Mouse (Mus musculus): Measurements from ENCODE around the gene Foxq1. TPM values are rescaled to one million over a fixed set of nuclear protein-coding genes. Genes with fewer than 3 reads are reported as not detected.

Foxq1 gene
- polyA plus RNA-seq, 1 experiment from 2014 or later: 35.7 TPM

DNA sequence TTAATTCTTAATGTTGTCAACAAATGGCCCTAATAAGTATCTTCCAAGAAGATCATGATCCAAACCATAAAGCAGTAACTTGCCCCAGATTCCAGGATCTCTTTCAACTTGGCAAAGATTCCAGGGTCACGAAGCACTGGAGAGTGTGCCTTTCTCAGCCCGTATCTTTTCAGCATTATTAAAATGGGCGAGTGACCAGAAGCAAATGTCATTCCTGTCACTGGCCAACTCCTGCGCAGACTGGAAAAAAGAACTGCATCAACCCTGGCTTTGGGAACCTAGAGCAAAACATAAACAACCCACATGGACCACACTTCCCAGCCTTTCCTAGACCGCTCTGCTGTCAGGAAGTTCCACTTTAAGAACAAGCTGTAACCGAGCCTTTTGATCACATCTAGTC, 8.5 kb downstream of the Foxq1 start:
- H3K9ac ChIP-seq (ENCODE audit: low read length): no peak overlapping the region
- no peak overlapping the region for H3K4me3 ChIP-seq (ENCODE audit: low read depth, low read length)
- H3K9me3 ChIP-seq (ENCODE audit: control insufficient read depth, low read length): no peaks in the 10 kb centered on the region
- H3K4me2 ChIP-seq (replicated peaks; ENCODE audit: low read depth): no peak overlapping the region
- 34% methylated on average over 6 of the region's 6 CpGs for WGBS
- no peaks in the 10 kb centered on the region for H3K36me3 ChIP-seq (ENCODE audit: control insufficient read depth, insufficient read depth, low read length)
- H3K27me3 ChIP-seq (ENCODE audit: control insufficient read depth, insufficient read depth, low read length): no peaks in the 10 kb centered on the region
- no peak for TF ChIP-seq EP300 (optimal IDR thresholded peaks at IDR 0.05)
- TF ChIP-seq CTCF (IDR thresholded peaks at IDR 0.05; ENCODE audit: low read depth): no peak
- no peak for ATAC-seq (ENCODE audit: low FRiP score, low TSS enrichment)
- no peaks in the 10 kb centered on the region for H3K4me1 ChIP-seq (replicated peaks; ENCODE audit: control insufficient read depth, insufficient read depth)
- no peak for DNase-seq (ENCODE audit: low spot score)
- no peak overlapping the region; the same call in 1 of the 2 replicates for H3K27ac ChIP-seq (replicated peaks)

DNA sequence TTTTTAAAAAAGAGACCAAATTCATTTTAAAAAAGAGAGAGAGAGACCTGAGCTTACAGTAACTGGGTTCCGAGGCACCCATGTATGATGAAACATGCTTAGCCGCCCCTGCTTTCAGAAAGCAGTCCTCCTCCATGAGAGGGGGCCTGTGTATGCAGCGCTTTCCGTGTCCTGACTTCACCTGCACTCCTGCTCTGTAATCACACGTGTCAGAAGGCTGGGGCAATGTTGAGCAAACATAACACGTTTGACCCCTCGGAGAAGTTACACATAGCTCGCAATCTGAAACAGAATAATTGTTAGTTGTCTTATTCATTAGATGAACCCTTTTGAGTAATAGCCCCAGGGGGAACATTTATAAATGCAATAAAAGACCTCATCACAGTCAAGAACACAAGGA, 11.2 kb downstream of the Foxq1 start:
- no peaks in the 10 kb centered on the region for H3K9me3 ChIP-seq (ENCODE audit: control insufficient read depth, low read length)
- WGBS: 47% methylated on average over 8 of the region's 8 CpGs
- peak; percentile 76 for ATAC-seq (ENCODE audit: low FRiP score, low TSS enrichment)
- TF ChIP-seq EP300 (optimal IDR thresholded peaks at IDR 0.05): no peak
- TF ChIP-seq CTCF (IDR thresholded peaks at IDR 0.05; ENCODE audit: low read depth): no peak
- peak; percentile 67 for DNase-seq (ENCODE audit: low spot score)
- H3K9ac ChIP-seq (ENCODE audit: low read length): no peak overlapping the region
- H3K27ac ChIP-seq (replicated peaks): peak overlapping the region; percentile 77
- no peaks in the 10 kb centered on the region for H3K27me3 ChIP-seq (ENCODE audit: control insufficient read depth, insufficient read depth, low read length)
- no peak overlapping the region; the same call in 1 of the 2 replicates for H3K4me2 ChIP-seq (replicated peaks; ENCODE audit: low read depth)
- no peak overlapping the region for H3K4me3 ChIP-seq (ENCODE audit: low read depth, low read length)
- no peaks in the 10 kb centered on the region for H3K4me1 ChIP-seq (replicated peaks; ENCODE audit: control insufficient read depth, insufficient read depth)
- H3K36me3 ChIP-seq (ENCODE audit: control insufficient read depth, insufficient read depth, low read length): no peaks in the 10 kb centered on the region

- H3K4me2 ChIP-seq (replicated peaks; ENCODE audit: low read depth): no peak overlapping the region; the same call in 1 of the 2 replicates
- TF ChIP-seq CTCF (IDR thresholded peaks at IDR 0.05; ENCODE audit: low read depth): no peak
- TF ChIP-seq EP300 (optimal IDR thresholded peaks at IDR 0.05): peak; percentile 84
- H3K36me3 ChIP-seq (ENCODE audit: control insufficient read depth, insufficient read depth, low read length): no peaks in the 10 kb centered on the region
- peak overlapping the region; percentile 77 for H3K27ac ChIP-seq (replicated peaks)
- ATAC-seq (ENCODE audit: low FRiP score, low TSS enrichment) (peak; percentile 97), DNase-seq (ENCODE audit: low spot score) (peak; percentile 88)
- no peak overlapping the region for H3K4me3 ChIP-seq (ENCODE audit: low read depth, low read length)
- no peaks in the 10 kb centered on the region for H3K9me3 ChIP-seq (ENCODE audit: control insufficient read depth, low read length)
- H3K4me1 ChIP-seq (replicated peaks; ENCODE audit: control insufficient read depth, insufficient read depth): no peaks in the 10 kb centered on the region
- no peaks in the 10 kb centered on the region for H3K27me3 ChIP-seq (ENCODE audit: control insufficient read depth, insufficient read depth, low read length)
- 62% methylated on average over 6 of the region's 6 CpGs for WGBS
- no peak overlapping the region for H3K9ac ChIP-seq (ENCODE audit: low read length)
Observed at GRCm38 (mm10) chr13:31567617-31568294, 11.8 kb downstream of the Foxq1 start.

DNA sequence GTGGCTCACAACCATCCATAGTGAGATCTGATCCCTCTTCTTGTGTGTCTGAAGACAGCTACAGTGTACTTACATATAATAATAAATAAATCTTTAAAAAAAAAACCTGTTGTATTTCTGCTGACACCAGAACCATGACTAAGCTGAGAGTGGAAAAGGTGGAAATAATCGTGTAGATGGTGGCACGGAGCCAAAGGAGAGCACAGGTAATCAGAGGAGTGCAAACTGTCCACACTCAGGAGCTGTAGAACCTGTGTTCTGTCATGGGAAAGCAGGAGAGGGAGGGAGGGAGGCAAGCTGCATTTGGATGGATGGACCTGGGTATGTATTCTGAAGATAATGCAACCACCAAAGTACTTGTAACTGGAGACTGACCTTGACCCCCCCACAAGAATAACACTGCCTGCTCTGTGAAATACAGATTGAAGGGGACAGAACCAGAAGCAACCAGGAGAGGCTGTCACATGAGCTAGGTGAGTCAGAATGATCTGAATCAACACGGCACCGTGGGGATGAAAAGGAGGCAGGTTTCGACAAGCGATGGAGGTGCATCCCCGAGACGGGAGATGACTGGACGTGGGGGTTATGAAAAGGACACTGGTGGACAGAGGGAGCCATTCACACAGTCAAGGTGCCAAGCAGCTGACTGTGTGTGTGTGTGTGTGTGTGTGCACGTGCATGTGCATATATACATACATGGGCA, 17.0 kb downstream of the Foxq1 start:
- peak; percentile 51 for ATAC-seq (ENCODE audit: low FRiP score, low TSS enrichment)
- Histone ChIP-seq H3K27me3 (ENCODE audit: control insufficient read depth, insufficient read depth, low read length) (no peaks in the 10 kb centered on the region), H3K4me1 (replicated peaks; ENCODE audit: control insufficient read depth, insufficient read depth) (no peaks in the 10 kb centered on the region), H3K9ac (ENCODE audit: low read length) (no peak overlapping the region), H3K9me3 (ENCODE audit: control insufficient read depth, low read length) (no peaks in the 10 kb centered on the region), H3K27ac (replicated peaks) (peak overlapping the region; percentile 40; the same call in 1 of the 2 replicates), H3K4me2 (replicated peaks; ENCODE audit: low read depth) (no peak overlapping the region), H3K36me3 (ENCODE audit: control insufficient read depth, insufficient read depth, low read length) (no peaks in the 10 kb centered on the region), H3K4me3 (ENCODE audit: low read depth, low read length) (no peak overlapping the region)
- peak; percentile 31 for DNase-seq (ENCODE audit: low spot score)
- 63% methylated on average over 10 of the region's 10 CpGs for WGBS
- TF ChIP-seq CTCF (IDR thresholded peaks at IDR 0.05; ENCODE audit: low read depth): no peak
- no peak for TF ChIP-seq EP300 (optimal IDR thresholded peaks at IDR 0.05)

- no peaks in the 10 kb centered on the region for H3K36me3 ChIP-seq (ENCODE audit: control insufficient read depth, insufficient read depth, low read length)
- H3K27ac ChIP-seq (replicated peaks): no peak overlapping the region
- no peak overlapping the region for H3K9ac ChIP-seq (ENCODE audit: low read length)
- H3K27me3 ChIP-seq (ENCODE audit: control insufficient read depth, insufficient read depth, low read length): no peaks in the 10 kb centered on the region
- no peak overlapping the region for H3K4me2 ChIP-seq (replicated peaks; ENCODE audit: low read depth)
- H3K4me3 ChIP-seq (ENCODE audit: low read depth, low read length): no peak overlapping the region
- no peak for ATAC-seq (ENCODE audit: low FRiP score, low TSS enrichment)
- no peaks in the 10 kb centered on the region; the same call in 1 of the 2 replicates for H3K4me1 ChIP-seq (replicated peaks; ENCODE audit: control insufficient read depth, insufficient read depth)
- H3K9me3 ChIP-seq (ENCODE audit: control insufficient read depth, low read length): no peaks in the 10 kb centered on the region
- TF ChIP-seq EP300 (optimal IDR thresholded peaks at IDR 0.05) (no peak), CTCF (IDR thresholded peaks at IDR 0.05; ENCODE audit: low read depth) (no peak)
- 78% methylated on average over 3 of the region's 3 CpGs for WGBS
- no peak for DNase-seq (ENCODE audit: low spot score)
Observed at GRCm38 (mm10) chr13:31574627-31575026, 18.7 kb downstream of the Foxq1 start.

GRCm38 (mm10) chr13:31576696-31577095, 20.8 kb downstream of the Foxq1 start:
- TF ChIP-seq EP300 (optimal IDR thresholded peaks at IDR 0.05) (no peak), CTCF (IDR thresholded peaks at IDR 0.05; ENCODE audit: low read depth) (no peak)
- Histone ChIP-seq H3K4me3 (ENCODE audit: low read depth, low read length) (no peak overlapping the region), H3K36me3 (ENCODE audit: control insufficient read depth, insufficient read depth, low read length) (no peaks in the 10 kb centered on the region), H3K9ac (ENCODE audit: low read length) (no peak overlapping the region), H3K27ac (replicated peaks) (peak overlapping the region; percentile 63), H3K4me1 (replicated peaks; ENCODE audit: control insufficient read depth, insufficient read depth) (no peaks in the 10 kb centered on the region; the same call in 1 of the 2 replicates), H3K27me3 (ENCODE audit: control insufficient read depth, insufficient read depth, low read length) (no peaks in the 10 kb centered on the region), H3K9me3 (ENCODE audit: control insufficient read depth, low read length) (no peaks in the 10 kb centered on the region), H3K4me2 (replicated peaks; ENCODE audit: low read depth) (no peak overlapping the region)
- ATAC-seq (ENCODE audit: low FRiP score, low TSS enrichment): no peak
- no peak for DNase-seq (ENCODE audit: low spot score)
- WGBS: 59% methylated on average over 4 of the region's 4 CpGs

Data from stomach, postnatal 0 days (tissue).